Mouse (Mus musculus): Measurements from ENCODE around the gene 1110065P20Rik.
A peak's percentile ranks its signal among the peaks of the same experiment; 100 is the strongest.

Gene 1110065P20Rik

GRCm38 (mm10) chr4:124850933-124851658, at the start of gene 1110065P20Rik:
1110065P20Rik (minus strand) TSS chr4:124851196.
- peak; percentile 45 to 50 for DNase-seq (ENCODE audit: low spot score in 2 of 2)

- no peak for DNase-seq (ENCODE audit: low spot score in 2 of 2)
These were observed 48.9 kb upstream of the 1110065P20Rik start for GRCm38 (mm10) chr4:124899906-124900305.

GRCm38 (mm10) chr4:124898428-124898827, 47.4 kb upstream of the 1110065P20Rik start:
- DNase-seq (ENCODE audit: low spot score in 2 of 2), result no peak

GRCm38 (mm10) chr4:124894508-124895428, 43.8 kb upstream of the 1110065P20Rik start:
- DNase-seq (ENCODE audit: low spot score in 2 of 2), result peak; percentile 22 to 41

- DNase-seq (ENCODE audit: low spot score in 2 of 2), result no peak
These were observed 42.8 kb upstream of the 1110065P20Rik start for GRCm38 (mm10) chr4:124893769-124894168.

GRCm38 (mm10) chr4:124890831-124891230, 39.8 kb upstream of the 1110065P20Rik start:
- DNase-seq (ENCODE audit: low spot score in 2 of 2), result no peak

GRCm38 (mm10) chr4:124889935-124890334, 38.9 kb upstream of the 1110065P20Rik start:
- no peak for DNase-seq (ENCODE audit: low spot score in 2 of 2)

- DNase-seq (ENCODE audit: low spot score in 2 of 2), result no peak
These were observed 37.7 kb upstream of the 1110065P20Rik start for GRCm38 (mm10) chr4:124888702-124889101.

DNA sequence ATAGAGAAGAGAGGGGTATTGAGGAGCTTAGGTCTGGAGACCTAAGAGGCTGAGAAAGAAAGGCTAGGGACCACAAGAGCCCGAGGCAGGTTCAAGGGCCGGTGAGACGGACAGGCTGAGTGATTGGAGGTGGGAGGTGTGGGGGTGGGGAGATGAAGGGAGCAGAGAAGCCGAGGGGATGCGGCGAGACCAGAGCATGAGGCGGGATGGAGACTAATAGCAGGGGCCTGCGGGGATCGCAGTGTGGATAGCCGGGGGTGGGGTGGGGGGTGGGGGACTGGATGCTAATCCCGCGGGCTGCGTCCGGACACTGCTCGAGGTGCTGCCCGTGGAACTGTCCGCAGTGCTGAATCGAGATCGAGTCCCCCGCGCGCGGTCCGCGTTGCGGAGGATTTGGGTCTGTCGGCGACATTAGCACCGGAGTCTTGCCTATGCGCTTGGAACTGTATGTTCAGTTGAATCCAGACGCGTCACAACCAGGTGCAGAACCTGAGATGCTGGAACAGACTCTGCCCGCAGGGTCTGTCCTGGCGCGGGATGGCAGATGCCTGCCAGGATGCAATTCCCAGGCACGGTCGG, 31.2 kb upstream of the 1110065P20Rik start:
- no peak for DNase-seq (ENCODE audit: low spot score in 2 of 2)

DNA sequence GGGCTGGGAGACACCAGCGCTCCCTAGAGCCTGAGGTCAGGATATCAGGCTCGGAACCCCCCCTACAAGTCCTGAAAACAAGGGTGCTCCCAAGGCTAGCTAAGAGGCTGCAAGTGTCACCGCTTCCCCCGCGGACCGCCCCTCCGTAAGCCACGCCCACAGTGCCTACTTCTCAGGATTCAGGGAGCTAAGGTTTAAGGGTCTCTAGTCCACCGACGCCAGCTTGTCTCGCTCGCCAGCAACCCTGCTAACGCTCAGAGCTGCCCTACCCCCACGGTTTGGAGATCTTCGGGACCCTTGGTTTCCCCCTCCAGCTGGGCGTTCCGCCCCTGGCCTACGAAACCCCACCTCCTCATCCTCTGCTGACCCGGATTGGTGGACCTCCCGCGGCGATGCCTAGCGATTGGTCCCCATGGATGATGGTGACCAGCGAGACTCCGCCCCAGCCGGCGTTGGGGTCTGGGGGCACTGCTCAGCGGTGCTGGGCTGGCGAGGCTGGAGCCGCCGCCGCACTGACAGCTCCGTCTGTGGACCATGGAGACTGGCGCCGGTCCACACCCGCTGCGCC, 30.4 kb upstream of the 1110065P20Rik start:
- peak; percentile 47 to 70 for DNase-seq (ENCODE audit: low spot score in 2 of 2)

DNA sequence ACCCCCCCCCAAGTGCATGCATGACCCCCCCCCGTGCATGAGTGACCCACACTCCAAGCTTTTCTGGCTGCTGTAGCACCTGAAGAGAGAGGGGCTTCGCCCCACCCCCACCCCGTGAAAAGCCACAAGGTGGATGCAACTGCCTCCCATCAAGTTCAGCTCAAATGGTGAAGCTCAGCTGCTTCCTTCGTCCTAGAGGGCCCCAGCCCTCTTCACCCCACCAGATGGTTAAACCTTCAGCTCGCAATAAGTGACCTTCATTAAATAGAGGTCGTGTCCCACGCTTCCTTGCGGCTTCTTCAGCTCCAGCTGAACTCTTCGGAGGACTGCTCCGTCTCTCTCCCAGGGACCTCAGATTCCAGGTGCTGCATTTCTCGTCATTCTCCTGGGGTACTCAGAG, 29.6 kb upstream of the 1110065P20Rik start, which contains the start of gene Epha10:
Gene Epha10, plus strand, starts transcription at position 301 of the 400 bp plus-strand sequence.
- no peak for DNase-seq (ENCODE audit: low spot score in 2 of 2)

DNA sequence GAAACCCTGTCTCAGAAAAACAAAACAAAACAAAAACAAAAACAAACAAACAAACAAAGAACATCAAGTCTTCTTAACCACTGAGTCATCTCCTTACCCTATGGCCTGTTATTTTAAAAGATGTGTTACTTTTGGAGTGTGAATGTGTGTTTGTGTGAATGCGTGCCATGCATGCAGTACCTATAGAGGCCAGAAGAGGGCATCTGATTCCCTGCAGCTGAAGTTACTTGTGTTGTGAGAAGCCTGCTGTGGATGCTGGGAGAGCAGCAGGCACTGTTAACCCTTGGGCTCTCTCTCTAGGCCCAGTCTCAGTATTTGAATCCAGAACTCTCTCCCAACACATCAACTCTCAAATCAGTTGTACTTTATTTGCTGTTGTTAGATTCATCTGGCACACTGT, 21.7 kb upstream of the 1110065P20Rik start:
- no peak for DNase-seq (ENCODE audit: low spot score in 2 of 2)

DNA sequence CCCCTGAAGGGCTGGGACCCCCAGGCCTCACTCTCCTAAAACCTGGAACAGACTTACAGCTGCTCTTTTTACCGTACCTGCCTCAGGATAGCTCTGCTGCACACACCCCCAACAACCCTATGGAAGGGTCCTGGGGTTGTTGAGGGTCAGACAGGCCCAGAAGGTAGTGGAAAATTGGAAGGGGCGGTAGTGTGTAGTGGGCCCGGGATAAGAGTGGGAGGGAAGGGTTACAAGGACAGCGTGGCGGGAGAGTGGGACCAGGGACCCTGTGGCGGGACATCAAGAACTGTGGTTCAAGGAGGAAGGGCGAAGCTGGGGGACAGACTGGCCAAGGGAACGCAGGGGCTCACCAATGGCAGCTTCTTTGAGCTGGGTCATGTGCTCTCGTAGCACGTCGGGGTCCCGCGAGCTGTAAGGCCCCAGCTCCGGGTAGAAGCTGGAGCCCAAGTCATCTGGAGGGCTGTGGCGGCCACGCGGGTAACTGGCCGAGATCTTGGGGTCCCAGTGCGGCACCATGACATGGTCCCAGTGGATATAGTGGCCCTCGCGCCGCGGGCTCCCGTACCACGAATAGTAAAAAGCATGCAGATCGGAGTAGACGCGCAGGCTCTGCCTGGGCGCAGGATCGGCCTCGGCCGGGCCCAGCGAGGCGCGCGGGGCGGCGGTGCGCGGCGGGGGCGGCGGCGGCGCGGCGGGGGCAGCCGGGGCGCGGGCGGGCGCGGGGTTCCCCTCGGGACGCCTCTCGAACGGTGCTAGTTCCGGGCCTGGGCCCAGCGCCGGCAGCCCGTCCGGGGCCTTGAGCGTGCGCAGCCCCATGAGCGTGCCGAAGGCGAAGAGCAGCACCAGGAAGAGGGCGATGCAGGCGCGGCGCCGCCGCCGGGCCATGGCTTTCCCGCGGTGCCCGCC, 10.5 kb upstream of the 1110065P20Rik start, which contains the start of gene Maneal:
Gene Maneal, minus strand, starts transcription at position 889 of the 906 bp plus-strand sequence.
- no peak for DNase-seq (ENCODE audit: low spot score in 2 of 2)

GRCm38 (mm10) chr4:124860446-124860845, 9.4 kb upstream of the 1110065P20Rik start:
- no peak for DNase-seq (ENCODE audit: low spot score in 2 of 2)

GRCm38 (mm10) chr4:124858370-124858769, 7.4 kb upstream of the 1110065P20Rik start:
- DNase-seq (ENCODE audit: low spot score in 2 of 2), result no peak

DNA sequence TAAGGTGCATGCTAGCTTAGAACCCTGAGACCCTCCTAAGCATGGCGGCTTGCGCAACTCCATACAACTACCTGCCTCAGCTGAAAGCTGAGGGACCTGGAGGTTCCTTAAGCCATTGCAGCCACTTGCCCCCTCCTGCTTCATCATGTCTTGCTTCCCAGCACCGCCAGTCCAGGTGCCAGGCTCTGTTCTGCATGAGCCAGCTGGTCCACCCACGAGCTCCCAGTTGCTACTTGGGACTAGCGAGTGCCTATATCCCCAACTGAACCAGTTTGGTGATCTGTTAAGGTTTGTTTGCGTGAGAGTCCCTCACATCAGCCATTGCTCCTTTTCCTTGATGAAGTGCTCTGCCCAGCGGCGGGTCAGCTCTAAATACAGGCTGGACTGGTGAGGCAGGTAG, 5.3 kb upstream of the 1110065P20Rik start:
- no peak for DNase-seq (ENCODE audit: low spot score in 2 of 2)

DNA sequence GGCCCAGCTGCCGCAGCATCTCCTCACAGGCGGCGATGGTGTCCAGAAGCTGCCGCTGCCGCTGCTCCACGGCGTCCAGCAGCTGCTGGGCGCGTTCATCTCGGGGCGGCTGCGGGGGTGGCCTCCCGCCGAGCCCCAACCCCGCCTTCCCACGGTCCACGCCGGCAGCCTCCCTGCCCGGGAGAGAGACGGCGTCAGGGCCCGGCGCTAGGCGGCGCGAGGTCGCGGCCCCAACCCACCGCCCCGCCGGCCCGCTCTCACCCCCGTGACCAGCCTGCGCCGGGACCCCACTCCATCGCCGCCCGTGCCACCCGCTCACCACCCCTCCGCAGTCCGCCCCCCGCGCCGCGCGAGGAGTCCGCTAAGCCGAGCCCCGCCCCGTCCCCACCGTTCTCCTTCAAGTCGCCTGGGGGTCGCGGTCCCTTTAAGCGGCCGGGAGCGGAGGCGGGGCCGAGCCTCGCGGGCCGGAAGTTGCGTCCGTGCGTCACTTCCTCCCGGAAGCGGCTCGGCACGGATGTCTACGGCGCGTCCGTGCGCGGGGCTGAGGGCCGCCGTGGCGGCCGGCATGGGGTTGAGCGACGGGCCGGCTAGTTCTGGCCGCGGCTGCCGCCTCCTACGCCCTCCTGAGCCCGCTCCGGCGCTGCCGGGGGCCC, 609 bp downstream of the 1110065P20Rik start, which contains the start of gene Yrdc:
Gene Yrdc, plus strand, starts transcription at position 419 of the 653 bp plus-strand sequence.
- DNase-seq (ENCODE audit: low spot score in 2 of 2), result peak; percentile 86 to 87

- peak; percentile 47 to 55 for DNase-seq (ENCODE audit: low spot score in 2 of 2)
These were observed 1.2 kb downstream of the 1110065P20Rik start for GRCm38 (mm10) chr4:124849631-124850260.

GRCm38 (mm10) chr4:124847573-124847972, 3.4 kb downstream of the 1110065P20Rik start:
- DNase-seq (ENCODE audit: low spot score in 2 of 2), result peak; percentile 81 to 87
